Mouse (Mus musculus) MEL (cell line): ENCODE results near the gene Tab2.

ENCODE experiments used
- CTCF ChIP-seq, 3 experiments: IDR thresholded peaks in 2 of 3; conservative IDR thresholded peaks in 1 of 3; 2 replicates each; pipeline ENCODE4 v1.5.1; 2011 to 2012; ENCODE audit warnings: low read length in 3 of 3, low read depth in 2 of 3, mild to moderate bottlenecking in 2 of 3, improper control_type of control experiment in 1 of 3, inconsistent platforms in 1 of 3, mixed read lengths in 1 of 3, moderate library complexity in 1 of 3; ENCODE audit not compliant: control insufficient read depth in 1 of 3, insufficient read depth in 1 of 3, poor library complexity in 1 of 3, severe bottlenecking in 1 of 3
- HCFC1 ChIP-seq: IDR thresholded peaks from 2 replicates; pipeline ENCODE4 v1.6.1; 2012; ENCODE audit warnings: low read depth, mild to moderate bottlenecking, inconsistent platforms, low read length, improper control_type of control experiment, moderate library complexity

- no peak for TF ChIP-seq HCFC1
- TF ChIP-seq CTCF (IDR thresholded peaks at IDR 0.05 in 2 of 3, conservative IDR thresholded peaks at IDR 0.05 in 1 of 3; ENCODE audit: control insufficient read depth in 1 of 3, insufficient read depth in 1 of 3, low read depth in 2 of 3, low read length in 3 of 3, poor library complexity in 1 of 3, severe bottlenecking in 1 of 3): no peak
Observed at GRCm38 (mm10) chr10:7907151-7907550, 48.9 kb downstream of the Tab2 start.
